Mouse (Mus musculus) v-Abl transformed pro-B cells (cell line): ENCODE measurements at regions not wholly inside any gene's neighbourhood (a gene's known extent, or its start where the extent isn't known, plus 50 kb on each side); places are given as distances from the start of the nearest gene placed in this dataset.

ENCODE experiments used
- in situ Hi-C, 2 experiments: fragments of 400-800 bp; cut with MboI; formaldehyde crosslinking; loops; one replicate each; pipeline ENCODE4 v1.15.1; 2025; ENCODE audit not compliant: unreplicated experiment in 2 of 2

GRCm38 (mm10) chr3:148676025-148676424 is 314.3 kb downstream of the Adgrl2 start:
- in situ Hi-C loops, result loop anchor here in 1 of 2 experiments (25.0 kb wide), 1 partner anchor 189 kb away; no protein-coding TSS in a partner anchor

GRCm38 (mm10) chr3:148662888-148663477 is 327.4 kb downstream of the Adgrl2 start:
- in situ Hi-C loops, result no loop called here

DNA sequence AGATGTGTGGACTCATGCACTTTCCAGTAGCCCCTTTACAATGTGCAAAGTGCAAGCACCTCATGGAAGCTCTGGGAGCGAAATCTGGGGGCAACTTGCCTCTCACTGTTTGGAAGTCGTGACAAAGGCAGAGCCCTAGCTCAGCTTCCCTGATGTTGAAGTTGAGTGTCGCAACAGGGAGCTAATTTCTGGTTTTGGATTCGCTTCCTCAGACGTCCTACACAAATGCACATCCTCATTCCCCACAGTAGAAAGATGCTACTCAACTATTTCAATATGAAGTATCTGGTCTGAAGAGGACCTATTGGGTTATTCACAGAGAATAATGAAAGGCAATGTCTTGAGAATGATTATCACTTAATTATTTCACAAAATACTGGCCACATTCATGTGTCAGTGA is 331.3 kb downstream of the Adgrl2 start:
- in situ Hi-C loops, result no loop called here

- in situ Hi-C loops, result no loop called here
Observed at GRCm38 (mm10) chr3:148658368-148658767, 332.0 kb downstream of the Adgrl2 start.

- in situ Hi-C loops, result no loop called here
Observed at GRCm38 (mm10) chr3:148656187-148656586, 334.2 kb downstream of the Adgrl2 start.

- in situ Hi-C loops, result no loop called here
Observed at GRCm38 (mm10) chr3:148650241-148650640, 340.1 kb downstream of the Adgrl2 start.

- in situ Hi-C loops, result no loop called here
Observed at GRCm38 (mm10) chr3:148644924-148645323, 345.4 kb downstream of the Adgrl2 start.

- in situ Hi-C loops, result no loop called here
Observed at GRCm38 (mm10) chr3:148641581-148641980, 348.8 kb downstream of the Adgrl2 start.

GRCm38 (mm10) chr3:148640680-148641101 is 349.7 kb downstream of the Adgrl2 start:
- in situ Hi-C loops, result no loop called here

DNA sequence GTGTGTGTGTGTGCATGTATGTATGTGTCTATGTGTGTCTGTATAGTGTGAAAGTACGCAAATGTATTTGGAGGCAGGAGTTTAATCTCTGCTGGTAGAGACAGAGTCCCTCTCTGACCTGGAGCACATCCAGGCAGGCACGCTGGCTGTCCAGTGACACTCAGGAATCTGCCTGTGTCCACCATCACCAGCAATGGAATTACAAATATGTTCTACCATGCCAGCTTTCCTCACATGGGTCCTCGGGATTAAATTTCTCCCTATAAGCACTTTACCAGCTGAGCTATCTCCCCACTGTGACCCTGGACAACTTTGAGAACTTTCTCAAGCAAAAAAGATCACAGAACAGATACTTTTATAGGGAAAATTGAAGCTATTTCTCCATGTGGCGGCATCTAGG is 355.3 kb downstream of the Adgrl2 start:
- in situ Hi-C loops, result no loop called here

- in situ Hi-C loops, result no loop called here
Observed at GRCm38 (mm10) chr3:148634352-148634751, 356.0 kb downstream of the Adgrl2 start.

GRCm38 (mm10) chr3:148633291-148633690 is 357.1 kb downstream of the Adgrl2 start:
- in situ Hi-C loops, result no loop called here

- in situ Hi-C loops, result no loop called here
Observed at GRCm38 (mm10) chr3:148632449-148632848, 357.9 kb downstream of the Adgrl2 start.

DNA sequence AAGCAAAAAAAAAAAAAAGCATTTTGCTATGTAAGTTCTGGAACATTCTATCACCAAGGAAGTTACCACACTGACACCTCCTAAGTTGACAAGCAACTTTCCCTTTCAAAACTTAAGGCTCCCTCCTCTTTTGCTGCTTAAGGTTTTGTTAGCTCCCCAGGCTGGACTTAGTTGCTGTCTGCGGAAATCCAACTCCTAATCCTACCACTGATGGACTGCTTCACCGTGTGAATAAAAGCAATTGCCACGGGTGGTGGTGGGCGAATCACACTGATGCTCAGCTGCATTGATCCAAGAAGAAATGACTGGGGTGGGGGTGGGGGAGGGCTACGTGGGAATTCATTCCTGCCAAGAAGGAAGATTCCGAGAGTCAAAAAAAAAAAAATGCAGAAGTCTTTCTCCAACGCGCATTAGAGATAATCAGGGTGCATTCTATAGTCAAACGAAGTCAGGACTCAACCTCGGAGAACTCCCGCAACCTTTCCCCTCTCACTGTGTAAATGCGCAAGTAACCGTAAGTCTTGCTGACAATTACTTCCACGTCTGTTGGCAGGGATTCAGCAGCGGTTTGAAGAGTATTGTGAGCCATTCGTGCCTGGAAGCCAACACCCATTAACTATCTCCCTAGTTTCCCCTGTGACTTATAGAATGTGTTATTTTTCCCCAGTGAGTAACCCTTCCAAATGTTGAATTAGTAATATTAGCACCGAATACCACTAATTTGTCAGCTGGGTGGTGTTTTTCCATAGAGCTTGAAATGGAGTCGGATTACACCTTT is 358.8 kb downstream of the Adgrl2 start:
- in situ Hi-C loops, result no loop called here

- in situ Hi-C loops, result no loop called here
Observed at GRCm38 (mm10) chr3:148630865-148631264, 359.5 kb downstream of the Adgrl2 start.

DNA sequence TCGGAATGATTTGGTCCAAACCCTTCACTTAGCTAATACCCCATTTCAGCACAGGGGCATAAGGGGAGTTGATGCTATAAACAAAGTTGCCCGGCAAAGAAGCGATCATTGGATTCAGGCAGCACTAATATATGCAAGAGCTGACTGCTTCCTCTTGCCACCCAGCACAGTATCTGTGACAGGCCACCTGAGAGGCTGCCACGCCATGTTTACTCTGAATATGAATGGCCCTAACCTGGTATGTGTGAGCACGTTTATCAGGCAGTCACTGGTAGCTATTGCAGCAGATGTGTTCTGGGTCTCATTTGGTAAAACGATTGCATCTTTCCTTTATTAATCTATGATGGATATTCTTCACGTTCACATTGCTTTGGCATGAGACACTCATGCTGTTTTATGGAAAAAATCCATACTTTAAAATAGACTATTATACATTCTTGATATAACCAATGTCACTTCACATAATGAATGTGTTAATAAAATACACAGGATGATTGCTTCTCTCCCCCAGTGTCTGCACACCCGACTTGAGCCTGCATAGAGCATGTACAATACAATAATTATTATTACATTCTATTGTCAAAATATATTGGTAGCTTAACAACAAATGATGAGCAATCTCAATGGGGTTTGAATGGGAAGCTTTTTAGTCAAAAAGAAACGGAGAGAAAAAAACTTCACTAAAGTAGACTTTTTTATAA is 375.2 kb downstream of the Adgrl2 start:
- in situ Hi-C loops, result no loop called here

GRCm38 (mm10) chr3:148613443-148613842 is 376.9 kb downstream of the Adgrl2 start:
- in situ Hi-C loops, result no loop called here

DNA sequence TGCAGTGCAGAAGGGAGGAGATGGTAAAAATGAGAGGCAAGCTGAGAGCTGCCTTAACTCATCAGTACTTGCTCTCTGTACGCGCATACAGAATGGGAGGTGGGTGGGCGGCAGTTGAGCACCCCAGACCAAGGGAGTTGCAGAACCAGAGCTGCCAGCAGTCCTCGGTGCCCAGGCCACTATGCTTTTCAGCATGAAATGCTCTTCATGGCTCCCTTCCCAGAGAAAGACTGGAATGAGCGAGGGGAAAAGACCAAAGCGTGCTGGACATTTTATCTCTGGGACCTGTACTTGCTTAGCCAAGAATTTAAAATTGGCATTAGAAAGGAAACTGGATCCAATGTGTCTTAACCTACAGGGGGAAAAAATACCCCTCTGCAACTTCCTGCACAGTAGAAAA is 387.1 kb downstream of the Adgrl2 start:
- in situ Hi-C loops, result no loop called here

GRCm38 (mm10) chr3:148602730-148603255 is 387.6 kb downstream of the Adgrl2 start:
- in situ Hi-C loops, result no loop called here

DNA sequence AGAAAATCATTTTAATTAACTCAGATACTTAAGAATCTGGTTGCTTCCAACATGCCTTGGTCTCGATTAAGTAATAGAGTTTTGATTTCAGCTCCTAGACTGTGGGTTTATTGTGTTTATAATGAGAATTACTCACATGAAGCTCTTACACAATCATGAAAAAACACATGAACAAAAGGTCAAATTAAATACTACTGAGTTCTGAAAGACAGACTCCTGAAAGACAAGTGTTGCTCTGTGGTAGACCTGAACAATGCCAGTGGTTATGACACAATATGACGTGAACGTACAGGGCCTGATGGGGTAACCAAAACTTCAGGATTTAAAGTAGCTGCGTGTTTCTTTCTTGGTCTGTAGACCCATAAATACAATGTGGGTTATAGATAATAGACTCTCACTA is 394.8 kb downstream of the Adgrl2 start:
- in situ Hi-C loops, result no loop called here

- in situ Hi-C loops, result no loop called here
Observed at GRCm38 (mm10) chr3:148589556-148589955, 400.8 kb downstream of the Adgrl2 start.
